Mouse (Mus musculus): ENCODE data around the gene Rasa3. TPM values are rescaled to one million over a fixed set of nuclear protein-coding genes. Genes with fewer than 3 reads are reported as not detected.

The Rasa3 gene
- total and polyA plus RNA-seq, 3 experiments = 22.4 to 28.0 TPM; not detected in 1

DNA sequence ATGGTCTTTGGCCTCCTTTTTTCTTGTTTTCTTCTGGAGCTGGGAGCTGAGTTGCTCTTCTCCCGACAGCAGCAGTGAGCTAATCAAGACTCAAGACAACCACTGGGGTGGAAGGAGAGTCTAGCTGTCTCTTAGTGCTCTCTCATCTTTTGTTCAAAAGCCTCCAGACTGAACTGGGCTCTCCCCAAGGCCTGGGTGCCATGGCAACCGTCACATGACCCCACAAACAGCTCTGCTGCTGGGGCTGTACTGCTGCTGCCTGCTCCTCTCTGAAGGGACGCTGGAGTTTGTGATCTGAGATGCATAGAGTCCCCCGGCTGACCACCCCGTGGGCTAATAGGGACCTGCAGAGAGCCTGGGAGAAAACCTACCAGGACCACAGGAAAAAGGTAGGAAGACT is 28.3 kb upstream of the Rasa3 start, which contains the start of gene Cfap97d2:
Gene Cfap97d2 (plus strand): TSS at position 222 of the 400 bp plus-strand sequence.
- DNase-seq (ENCODE audit: low read depth, low spot score) = no peak
- Histone ChIP-seq H3K79me2 (ENCODE audit: control insufficient read depth, insufficient read depth, low read length, poor library complexity) (no peaks in the 10 kb centered on the region), H3K9me3 (replicated peaks; ENCODE audit: insufficient read depth, low read length) (no peaks in the 10 kb centered on the region), H3K4me3 (ENCODE audit: control insufficient read depth in 1 of 2, insufficient read depth in 1 of 2, low read depth in 2 of 2, low read length in 2 of 2) (no peak within 1 kb of the TSS), H3K36me3 (ENCODE audit: control insufficient read depth in 1 of 2, insufficient read depth in 2 of 2, low read length in 2 of 2) (no peaks in the 10 kb centered on the region; a peak in 2 of 4 replicates), H3K4me1 (ENCODE audit: control insufficient read depth in 1 of 2, insufficient read depth in 2 of 2, low read length in 2 of 2) (no peaks in the 10 kb centered on the region; a peak in 1 of 4 replicates), H3K27ac (ENCODE audit: control insufficient read depth, low read depth, low read length) (no peak within 1 kb of the TSS), H3K27me3 (ENCODE audit: control insufficient read depth in 1 of 2, insufficient read depth in 2 of 2, low read length in 2 of 2) (peaks cover 0 to 1% of the 10 kb centered on the region in 2 experiments; a peak in 1 of 4 replicates), H3K9ac (ENCODE audit: control insufficient read depth, low read depth, low read length, poor library complexity, severe bottlenecking) (no peak within 1 kb of the TSS)
- TF ChIP-seq USF1 (IDR thresholded peaks at IDR 0.05; ENCODE audit: low read depth, low read length) (peak; percentile 70), MAFK (IDR thresholded peaks at IDR 0.05; ENCODE audit: borderline replicate concordance, low read depth, low read length) (no peak), ETS1 (IDR thresholded peaks at IDR 0.05; ENCODE audit: low read depth, low read length) (no peak)

DNA sequence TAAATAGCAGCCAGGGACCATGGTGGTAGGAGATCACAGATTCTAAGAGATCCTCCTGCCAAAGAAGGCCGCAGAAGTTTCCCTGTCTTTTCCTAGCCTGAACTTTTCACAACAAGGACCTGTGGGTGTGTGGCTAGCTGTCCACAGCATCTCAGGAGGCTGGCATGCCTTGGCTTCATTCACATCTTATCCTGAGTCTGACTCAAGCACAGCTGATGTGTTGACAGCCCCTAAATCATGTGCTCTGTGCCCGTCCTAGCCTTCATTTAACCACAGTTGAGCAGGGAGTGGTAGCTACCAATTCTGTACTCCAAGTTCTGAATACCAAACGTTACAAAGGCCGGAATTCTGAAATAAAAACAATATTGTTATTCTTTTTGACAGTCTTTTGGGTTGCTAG is 26.9 kb upstream of the Rasa3 start:
- no peak overlapping the region for H3K9ac ChIP-seq (ENCODE audit: control insufficient read depth, low read depth, low read length, poor library complexity, severe bottlenecking)
- H3K4me1 ChIP-seq (ENCODE audit: control insufficient read depth in 1 of 2, insufficient read depth in 2 of 2, low read length in 2 of 2) = peaks cover 0 to 12% of the 10 kb centered on the region in 2 experiments; a peak in 2 of 4 replicates
- H3K36me3 ChIP-seq (ENCODE audit: control insufficient read depth in 1 of 2, insufficient read depth in 2 of 2, low read length in 2 of 2) = peaks cover 0 to 5% of the 10 kb centered on the region in 2 experiments; a peak in 2 of 4 replicates
- TF ChIP-seq RCOR1 (IDR thresholded peaks at IDR 0.05; ENCODE audit: low read depth, low read length) = no peak
- H3K9me3 ChIP-seq (replicated peaks; ENCODE audit: insufficient read depth, low read length) = no peaks in the 10 kb centered on the region
- H3K4me3 ChIP-seq (ENCODE audit: control insufficient read depth in 1 of 2, insufficient read depth in 1 of 2, low read depth in 2 of 2, low read length in 2 of 2) = no peak overlapping the region
- H3K79me2 ChIP-seq (ENCODE audit: control insufficient read depth, insufficient read depth, low read length, poor library complexity) = no peaks in the 10 kb centered on the region
- H3K27ac ChIP-seq (ENCODE audit: control insufficient read depth, low read depth, low read length) = no peak overlapping the region
- H3K27me3 ChIP-seq (ENCODE audit: control insufficient read depth in 1 of 2, insufficient read depth in 2 of 2, low read length in 2 of 2) = peaks cover 0 to 1% of the 10 kb centered on the region in 2 experiments; a peak in 1 of 4 replicates
- DNase-seq (ENCODE audit: low read depth, low spot score) = no peak

DNA sequence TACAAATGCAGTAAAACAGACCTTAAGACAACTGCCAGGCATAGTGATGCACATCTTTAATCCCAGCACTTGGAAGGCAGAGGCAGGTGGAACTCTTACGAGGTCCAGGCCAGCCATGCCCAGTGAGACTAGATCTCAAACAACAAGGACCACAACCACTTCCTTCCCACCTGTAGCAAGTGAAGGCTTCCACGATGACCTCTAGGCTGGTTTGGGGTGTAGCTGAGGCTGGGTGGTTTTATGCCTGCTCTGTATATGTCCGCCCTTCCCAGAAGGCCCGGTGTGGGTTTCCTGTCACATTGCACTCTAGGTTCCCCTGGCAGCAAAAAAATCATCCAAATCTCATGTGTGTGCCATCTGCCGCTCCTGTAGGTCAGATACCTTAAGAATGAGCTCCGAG is 26.4 kb upstream of the Rasa3 start:
- Histone ChIP-seq H3K27me3 (ENCODE audit: control insufficient read depth in 1 of 2, insufficient read depth in 2 of 2, low read length in 2 of 2) (peaks cover 0 to 1% of the 10 kb centered on the region in 2 experiments; a peak in 1 of 4 replicates), H3K36me3 (ENCODE audit: control insufficient read depth in 1 of 2, insufficient read depth in 2 of 2, low read length in 2 of 2) (peaks cover 0 to 7% of the 10 kb centered on the region in 2 experiments; a peak in 2 of 4 replicates), H3K9ac (ENCODE audit: control insufficient read depth, low read depth, low read length, poor library complexity, severe bottlenecking) (no peak overlapping the region), H3K27ac (ENCODE audit: control insufficient read depth, low read depth, low read length) (no peak overlapping the region), H3K4me3 (ENCODE audit: control insufficient read depth in 1 of 2, insufficient read depth in 1 of 2, low read depth in 2 of 2, low read length in 2 of 2) (no peak overlapping the region), H3K4me1 (ENCODE audit: control insufficient read depth in 1 of 2, insufficient read depth in 2 of 2, low read length in 2 of 2) (peaks cover 0 to 17% of the 10 kb centered on the region in 2 experiments; a peak in 2 of 4 replicates), H3K79me2 (ENCODE audit: control insufficient read depth, insufficient read depth, low read length, poor library complexity) (no peaks in the 10 kb centered on the region), H3K9me3 (replicated peaks; ENCODE audit: insufficient read depth, low read length) (no peaks in the 10 kb centered on the region)
- TF ChIP-seq POLR2AphosphoS5 (IDR thresholded peaks at IDR 0.05; ENCODE audit: borderline replicate concordance, low read depth, low read length) (no peak), MYB (IDR thresholded peaks at IDR 0.05; ENCODE audit: low read depth, low read length) (no peak), ZC3H11A (IDR thresholded peaks at IDR 0.05; ENCODE audit: low read depth, low read length) (no peak), TCF12 (IDR thresholded peaks at IDR 0.05; ENCODE audit: low read depth, low read length) (no peak), MAZ (IDR thresholded peaks at IDR 0.05; ENCODE audit: low read depth, low read length) (no peak), MXI1 (IDR thresholded peaks at IDR 0.05; ENCODE audit: low read depth, low read length) (no peak), JUND (IDR thresholded peaks at IDR 0.05; ENCODE audit: low read depth, low read length) (no peak), SMC3 (IDR thresholded peaks at IDR 0.05; ENCODE audit: low read depth, low read length) (no peak), USF2 (IDR thresholded peaks at IDR 0.05; ENCODE audit: borderline replicate concordance in 1 of 2, insufficient read depth in 1 of 2, low read depth in 1 of 2, low read length in 2 of 2) (no peak), MYC (IDR thresholded peaks at IDR 0.05; ENCODE audit: low read depth, low read length) (no peak), RCOR1 (IDR thresholded peaks at IDR 0.05; ENCODE audit: low read depth, low read length) (no peak), NELFE (IDR thresholded peaks at IDR 0.05; ENCODE audit: low read depth, low read length) (no peak), MAFK (IDR thresholded peaks at IDR 0.05; ENCODE audit: borderline replicate concordance, low read depth, low read length) (no peak), SIN3A (IDR thresholded peaks at IDR 0.05; ENCODE audit: low read length) (no peak), GATA1 (IDR thresholded peaks at IDR 0.05; ENCODE audit: low read depth, low read length) (no peak), UBTF (IDR thresholded peaks at IDR 0.05; ENCODE audit: borderline replicate concordance, insufficient read depth, low read depth, low read length) (no peak), KAT2A (conservative IDR thresholded peaks at IDR 0.05; ENCODE audit: low read depth, low read length) (no peak)
- no peak for DNase-seq (ENCODE audit: low read depth, low spot score)

Data from MEL (cell line).